Mouse (Mus musculus): ENCODE data around the gene Mex3d.

GRCm38 (mm10) chr10:80432387-80432785, 44.9 kb upstream of the Mex3d start:
- TF ChIP-seq GATA1 (IDR thresholded peaks at IDR 0.05; ENCODE audit: low read length): no peak
- no peak for TF ChIP-seq TAL1 (IDR thresholded peaks at IDR 0.05; ENCODE audit: low read length)

Measured in erythroblast, embryonic 14.5 days (primary cell).